Mouse (Mus musculus) cerebellum, adult 18-20 months (tissue): ENCODE data around the gene Azin2.
A peak's percentile ranks its signal among the peaks of the same experiment; 100 is the strongest.

Experiments used
- DNase-seq, 2 experiments: peaks; one replicate each; pipeline ENCODE4 v3.0.0; 2021

Gene Azin2

GRCm38 (mm10) chr4:128924841-128925606, 37.2 kb downstream of the Azin2 start:
- peak; percentile 82 to 94 for DNase-seq

- DNase-seq, result no peak
Measured at GRCm38 (mm10) chr4:128923603-128924002, 38.6 kb downstream of the Azin2 start.

GRCm38 (mm10) chr4:128919106-128919505, 43.1 kb downstream of the Azin2 start:
- DNase-seq, result no peak

GRCm38 (mm10) chr4:128918187-128918586, 44.1 kb downstream of the Azin2 start:
- no peak for DNase-seq

- no peak for DNase-seq
Measured at GRCm38 (mm10) chr4:128917756-128918155, 44.5 kb downstream of the Azin2 start.

- no peak for DNase-seq
Measured at GRCm38 (mm10) chr4:128917119-128917518, 45.1 kb downstream of the Azin2 start.

- DNase-seq, result no peak
Measured at GRCm38 (mm10) chr4:128913794-128914193, 48.4 kb downstream of the Azin2 start.

- DNase-seq, result no peak
Measured at GRCm38 (mm10) chr4:128912085-128912484, 50.2 kb downstream of the Azin2 start.

- peak; percentile 27 to 33 for DNase-seq
Measured at GRCm38 (mm10) chr4:128910276-128911063, 51.8 kb downstream of the Azin2 start.

- DNase-seq, result peak; percentile 60 to 61
Measured at GRCm38 (mm10) chr4:128909378-128909831, 52.8 kb downstream of the Azin2 start.

GRCm38 (mm10) chr4:128908586-128909377, 53.5 kb downstream of the Azin2 start:
- DNase-seq, result peak; percentile 74 to 78

GRCm38 (mm10) chr4:128907238-128907968, 54.8 kb downstream of the Azin2 start:
- peak; percentile 48 to 56 for DNase-seq

- DNase-seq, result peak; percentile 21 to 43
Measured at GRCm38 (mm10) chr4:128906757-128907156, 55.5 kb downstream of the Azin2 start.

- peak in 1 of 2 experiments; percentile 25 for DNase-seq
Measured at GRCm38 (mm10) chr4:128905251-128905650, 57.0 kb downstream of the Azin2 start.

GRCm38 (mm10) chr4:128904035-128904800, 58.0 kb downstream of the Azin2 start:
- DNase-seq, result peak; percentile 54 to 59

GRCm38 (mm10) chr4:128902390-128902789, 59.9 kb downstream of the Azin2 start:
- peak; percentile 85 to 86 for DNase-seq

GRCm38 (mm10) chr4:128900484-128900883, 61.8 kb downstream of the Azin2 start:
- DNase-seq, result no peak

- peak; percentile 79 to 85 for DNase-seq
Measured at GRCm38 (mm10) chr4:128899332-128899731, 62.9 kb downstream of the Azin2 start.

GRCm38 (mm10) chr4:128897911-128898421, 64.3 kb downstream of the Azin2 start:
- peak; percentile 68 to 70 for DNase-seq

- DNase-seq, result peak; percentile 42 to 50
Measured at GRCm38 (mm10) chr4:128896667-128897066, 65.6 kb downstream of the Azin2 start.

- peak in 1 of 2 experiments; percentile 36 for DNase-seq
Measured at GRCm38 (mm10) chr4:128895841-128896240, 66.4 kb downstream of the Azin2 start.
